Mouse (Mus musculus): ENCODE data around the gene Rere.

DNA sequence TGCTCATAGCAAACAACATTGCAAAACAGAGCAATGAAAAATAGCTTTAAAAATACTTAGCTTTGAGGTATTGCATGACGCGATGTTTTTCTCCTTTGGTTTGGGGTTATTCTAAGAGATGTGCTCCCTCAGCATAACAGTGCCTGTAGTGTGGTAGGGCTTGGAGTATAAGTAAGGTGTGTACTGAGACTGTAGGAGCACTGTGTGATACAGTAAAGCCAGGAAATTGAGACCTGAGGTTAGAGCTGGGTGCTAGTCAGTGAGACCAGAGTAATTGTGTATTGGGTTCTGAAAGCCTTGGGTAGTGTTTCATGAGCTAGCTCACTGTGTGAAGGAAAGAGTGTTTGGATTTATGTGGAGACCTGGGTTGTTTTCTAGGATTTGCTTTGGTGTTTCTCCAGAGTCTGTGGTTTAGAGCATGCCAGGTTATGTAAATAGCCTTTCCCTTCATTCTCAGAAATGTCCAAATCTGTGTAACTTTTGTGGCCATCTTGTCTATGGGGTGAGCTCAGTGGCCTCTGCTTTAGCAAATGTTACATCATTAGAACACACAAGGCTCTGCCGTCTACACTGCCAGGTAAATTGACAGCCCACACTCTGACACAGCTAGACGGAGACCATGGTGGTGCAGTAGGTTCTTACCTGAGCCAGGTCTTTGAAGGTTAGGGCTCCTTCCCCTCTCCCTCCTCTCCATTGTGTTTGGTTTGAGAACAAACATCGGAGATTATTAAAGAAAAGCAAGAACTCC is 152.6 kb downstream of the Rere start:
- TF ChIP-seq CTCF (IDR thresholded peaks at IDR 0.05) (no peak), EP300 (IDR thresholded peaks at IDR 0.05) (no peak)

Measured in lung, postnatal 0 days (tissue).